Mouse (Mus musculus) heart, embryonic 14.5 days (tissue): ENCODE results near the gene Slc12a1. TPM values are rescaled to one million over a fixed set of nuclear protein-coding genes. Genes with fewer than 3 reads are reported as not detected.

Experiments
- ATAC-seq: fragments of 200-750 bp; cut with Nextera tagmentation; 2 replicates; pipeline ENCODE4 v1.8.0; 2017; ENCODE audit warnings: low read depth, moderate TSS enrichment; ENCODE audit not compliant: insufficient number of reproducible peaks, insufficient read depth, low FRiP score
- H3K27ac ChIP-seq, 2 experiments: fragments of 200-500 bp in 1 of 2; fragments of 300-500 bp in 1 of 2; sonication (generic) in 1 of 2; replicated peaks in 1 of 2; 2 replicates each; pipeline ENCODE4 v1.5.1; 2012 to 2014; ENCODE audit warnings: low read depth in 2 of 2, low read length in 2 of 2, control low read depth in 1 of 2, mild to moderate bottlenecking in 1 of 2, mixed read lengths in 1 of 2; ENCODE audit not compliant: control insufficient read depth in 1 of 2, insufficient read depth in 1 of 2
- H3K27me3 ChIP-seq: fragments of 300-500 bp; sonication (generic); 2 replicates; pipeline ENCODE4 v1.6.1; 2014; ENCODE audit warnings: mild to moderate bottlenecking, low read length, control low read depth; ENCODE audit not compliant: control insufficient read depth, insufficient read depth
- H3K36me3 ChIP-seq: fragments of 300-500 bp; sonication (generic); 2 replicates; pipeline ENCODE4 v1.6.1; 2014; ENCODE audit warnings: mild to moderate bottlenecking, control low read depth, low read length, mixed read lengths; ENCODE audit not compliant: control insufficient read depth, insufficient read depth
- H3K4me1 ChIP-seq, 2 experiments: fragments of 200-500 bp in 1 of 2; fragments of 300-500 bp in 1 of 2; sonication (generic) in 1 of 2; 2 replicates each; pipeline ENCODE4 v1.6.1; 2012 to 2014; ENCODE audit warnings: low read length in 2 of 2, control low read depth in 1 of 2, mixed read lengths in 1 of 2; ENCODE audit not compliant: control insufficient read depth in 2 of 2, insufficient read depth in 2 of 2
- H3K4me2 ChIP-seq: fragments of 300-500 bp; sonication (generic); 2 replicates; pipeline ENCODE4 v1.6.1; 2014; ENCODE audit warnings: mild to moderate bottlenecking, low read length
- H3K4me3 ChIP-seq, 2 experiments: fragments of 200-500 bp in 1 of 2; fragments of 300-500 bp in 1 of 2; sonication (generic) in 1 of 2; 2 replicates each; pipeline ENCODE4 v1.5.1; 2012 to 2014; ENCODE audit warnings: low read length in 2 of 2, mild to moderate bottlenecking in 2 of 2, control low read depth in 1 of 2, low read depth in 1 of 2, moderate library complexity in 1 of 2; ENCODE audit not compliant: control insufficient read depth in 1 of 2, insufficient read depth in 1 of 2
- H3K9ac ChIP-seq: fragments of 300-500 bp; sonication (generic); 2 replicates; pipeline ENCODE4 v1.6.1; 2014; ENCODE audit warnings: mild to moderate bottlenecking, low read length
- H3K9me3 ChIP-seq: fragments of 300-500 bp; sonication (generic); 2 replicates; pipeline ENCODE4 v1.6.1; 2016; ENCODE audit warnings: low read length, control low read depth; ENCODE audit not compliant: control insufficient read depth
- WGBS: fragments of 180-500 bp; shearing (Covaris S2); extraction: QIAGEN DNeasy Blood & Tissue Kit; methylation state at CpG from one replicate; pipeline ENCODE4 v1.1.7; 2014; 5-methylcytosine and 5-hydroxymethylcytosine counted together
- polyA plus RNA-seq: library from polyadenylated mRNA; unstranded; fragments of >200 nt; fragmentation: Nextera tagmentation; extraction: Ambion mirVana; gene quantifications from 2 replicates; pipeline ENCODE4 v1.2.1, GENCODE M21; 2014

Gene Slc12a1
- polyA plus RNA-seq, 1 experiment from 2014 or later = not detected

DNA sequence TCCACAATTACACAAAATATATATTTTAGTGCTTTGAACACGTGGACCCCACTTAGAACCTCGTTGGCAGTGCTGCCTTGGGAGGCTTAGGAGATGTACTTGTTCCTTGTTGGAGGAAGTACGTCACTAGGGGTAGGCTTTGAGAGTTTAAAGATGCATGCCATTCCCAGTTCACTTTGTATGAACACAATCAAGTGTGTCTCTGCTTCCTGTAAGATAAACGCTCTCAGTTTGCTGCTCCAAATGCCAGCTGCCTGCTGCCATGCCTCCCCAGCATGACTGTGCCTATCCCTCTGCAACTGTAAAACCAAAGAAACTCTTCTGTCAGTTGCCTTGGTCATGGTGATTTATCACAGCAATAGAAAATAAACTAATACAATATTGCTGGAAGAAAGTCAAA, 26.5 kb upstream of the Slc12a1 start:
- Histone ChIP-seq H3K9me3 (no peaks in the 10 kb centered on the region), H3K4me1 (peaks cover 3 to 17% of the 10 kb centered on the region in 2 experiments), H3K36me3 (no peaks in the 10 kb centered on the region), H3K4me2 (no peak overlapping the region), H3K4me3 (no peak overlapping the region), H3K27ac (no peak overlapping the region), H3K27me3 (no peaks in the 10 kb centered on the region), H3K9ac (no peak overlapping the region)
- 23% methylated on average over 4 of the region's 4 CpGs for WGBS
- ATAC-seq = no peak

DNA sequence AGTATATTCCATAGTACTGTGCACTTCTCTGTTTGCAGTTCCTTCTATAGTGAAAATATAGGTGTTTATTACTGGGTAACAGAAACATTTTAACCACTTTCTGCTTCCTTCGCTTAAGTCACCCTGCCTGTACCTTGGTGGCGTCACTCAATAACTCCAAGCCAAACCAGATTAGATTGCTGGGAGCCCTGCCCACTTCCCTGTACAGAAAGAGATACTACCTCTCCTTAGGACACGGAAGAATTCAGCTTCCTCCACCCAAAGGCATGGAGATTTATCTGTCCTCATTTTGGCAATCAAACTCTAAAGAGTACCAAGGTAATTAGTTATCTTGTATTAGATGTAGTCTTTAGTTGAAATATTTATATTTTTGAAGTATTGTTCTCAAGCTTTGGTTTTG, 25.5 kb upstream of the Slc12a1 start:
- peaks cover 3 to 8% of the 10 kb centered on the region in 2 experiments; a peak in 3 of 4 replicates for H3K4me1 ChIP-seq
- no peaks in the 10 kb centered on the region for H3K36me3 ChIP-seq
- H3K27ac ChIP-seq = no peak overlapping the region
- no peak for ATAC-seq
- H3K4me3 ChIP-seq = no peak overlapping the region
- WGBS = 37% methylated on average over 3 of the region's 3 CpGs
- H3K4me2 ChIP-seq = no peak overlapping the region
- no peak overlapping the region for H3K9ac ChIP-seq
- no peaks in the 10 kb centered on the region for H3K9me3 ChIP-seq
- no peaks in the 10 kb centered on the region for H3K27me3 ChIP-seq

DNA sequence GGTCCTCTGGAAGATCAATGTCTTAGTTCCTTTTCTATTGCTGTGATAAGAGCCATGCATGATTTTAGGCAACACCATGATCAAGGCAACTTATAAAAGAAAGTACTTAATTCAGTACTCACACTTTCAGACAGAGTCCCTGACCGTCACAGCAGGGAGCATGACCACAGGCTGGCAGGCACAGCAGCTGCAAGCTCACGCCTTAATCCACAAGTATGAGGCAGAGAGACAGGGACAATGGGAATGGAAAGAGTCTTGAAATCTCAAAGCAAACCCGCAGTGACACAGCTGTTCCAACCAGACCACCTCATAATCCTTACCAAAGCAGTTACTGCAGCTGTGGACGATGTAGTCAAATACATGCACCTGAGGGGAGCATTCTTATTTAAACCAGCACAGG, 18.2 kb upstream of the Slc12a1 start:
- H3K27me3 ChIP-seq = 0 out of 2 replicates have a peak, but pooled peaks cover 4% of the 10 kb centered on the region
- ATAC-seq = no peak
- WGBS = 23% methylated on average over 4 of the region's 4 CpGs
- peaks cover 6 to 7% of the 10 kb centered on the region in 2 experiments; a peak in 3 of 4 replicates for H3K4me1 ChIP-seq
- no peaks in the 10 kb centered on the region for H3K9me3 ChIP-seq
- H3K9ac ChIP-seq = no peak overlapping the region
- H3K4me2 ChIP-seq = no peak overlapping the region
- H3K27ac ChIP-seq = no peak overlapping the region
- no peaks in the 10 kb centered on the region for H3K36me3 ChIP-seq
- no peak overlapping the region for H3K4me3 ChIP-seq

DNA sequence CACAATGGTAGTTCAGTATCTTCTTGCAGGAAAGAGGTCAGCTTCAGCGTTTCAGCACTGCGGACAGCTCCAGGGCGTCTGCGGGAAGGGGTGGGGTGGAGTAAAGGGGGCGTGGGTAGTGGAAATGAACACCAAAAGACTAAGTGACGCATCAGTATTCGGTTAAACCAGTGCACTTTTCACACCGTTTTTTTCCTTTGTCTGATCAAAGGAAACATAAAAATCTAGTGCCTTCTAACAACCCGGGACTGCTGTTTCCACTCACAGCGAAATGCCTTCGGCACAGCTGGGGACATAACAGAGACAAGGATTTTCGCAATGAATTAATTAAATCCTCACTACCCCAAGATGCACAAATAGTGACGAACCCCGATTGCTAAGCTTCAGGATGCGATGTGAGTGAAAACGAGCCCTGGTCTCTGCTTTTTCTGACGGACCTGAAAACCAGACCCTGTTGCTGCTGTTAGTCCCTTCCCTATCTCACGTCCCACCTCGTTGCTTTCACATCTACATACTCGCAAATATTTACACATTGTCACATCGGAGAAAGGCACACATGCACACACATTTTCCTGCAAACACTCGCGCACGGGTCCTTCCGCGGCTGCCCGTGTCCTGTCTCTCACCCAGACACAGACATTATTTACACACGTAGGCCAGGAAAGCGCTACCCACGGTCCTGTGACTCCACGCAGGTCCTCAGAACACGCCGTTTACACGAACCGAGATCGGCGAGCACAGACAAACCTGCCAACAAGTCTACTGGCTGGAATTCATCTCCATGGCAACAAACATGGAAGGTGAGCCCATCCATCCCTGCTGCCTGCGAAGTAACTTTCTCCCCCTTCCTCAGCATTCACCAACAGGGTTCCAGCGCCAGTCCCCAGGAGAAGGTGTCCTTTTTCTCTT, 16.1 kb upstream of the Slc12a1 start, which contains the start of gene Ctxn2:
TSS of gene Ctxn2 (plus strand) at position 790 of the 909 bp plus-strand sequence.
- Histone ChIP-seq H3K9me3 (no peaks in the 10 kb centered on the region), H3K9ac (peak within 1 kb of the TSS; percentile 46), H3K36me3 (no peaks in the 10 kb centered on the region), H3K27me3 (0 out of 2 replicates have a peak, but pooled peaks cover 4% of the 10 kb centered on the region), H3K4me3 (peak within 1 kb of the TSS; percentile 35), H3K4me1 (peaks cover 6 to 7% of the 10 kb centered on the region in 2 experiments; a peak in 3 of 4 replicates), H3K4me2 (peak within 1 kb of the TSS; percentile 96), H3K27ac (no peak within 1 kb of the TSS)
- 2% methylated on average over 39 of the region's 39 CpGs for WGBS
- ATAC-seq = no peak

DNA sequence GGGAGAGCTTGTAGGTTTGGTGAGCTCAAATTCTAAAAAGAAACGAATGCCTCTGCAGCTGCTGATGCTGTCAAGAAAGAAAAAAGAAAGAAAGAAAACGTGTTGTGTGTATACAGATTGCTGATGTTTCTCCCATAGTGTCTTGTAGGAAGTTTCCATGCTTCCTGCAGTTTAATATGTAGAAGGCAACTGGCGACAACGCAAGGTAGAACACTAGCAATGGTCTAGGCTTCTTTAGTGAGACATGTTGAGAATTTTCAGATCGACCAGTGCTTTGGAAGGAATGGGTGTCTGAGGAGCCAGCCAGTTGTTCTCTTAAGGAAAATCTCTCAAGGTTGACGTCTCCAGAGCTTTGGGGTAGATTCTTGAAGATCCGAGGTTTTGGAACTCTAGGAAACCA, 15.5 kb upstream of the Slc12a1 start:
- H3K27ac ChIP-seq = no peak overlapping the region
- H3K4me3 ChIP-seq = peak overlapping the region in 1 of 2 experiments; percentile 35; a peak in 1 of 4 replicates
- H3K4me2 ChIP-seq = peak overlapping the region; percentile 96
- peaks cover 6 to 7% of the 10 kb centered on the region in 2 experiments; a peak in 3 of 4 replicates for H3K4me1 ChIP-seq
- H3K9ac ChIP-seq = no peak overlapping the region
- H3K36me3 ChIP-seq = no peaks in the 10 kb centered on the region
- H3K27me3 ChIP-seq = 0 out of 2 replicates have a peak, but pooled peaks cover 4% of the 10 kb centered on the region
- no peak for ATAC-seq
- H3K9me3 ChIP-seq = no peaks in the 10 kb centered on the region
- 21% methylated on average over 7 of the region's 7 CpGs for WGBS

DNA sequence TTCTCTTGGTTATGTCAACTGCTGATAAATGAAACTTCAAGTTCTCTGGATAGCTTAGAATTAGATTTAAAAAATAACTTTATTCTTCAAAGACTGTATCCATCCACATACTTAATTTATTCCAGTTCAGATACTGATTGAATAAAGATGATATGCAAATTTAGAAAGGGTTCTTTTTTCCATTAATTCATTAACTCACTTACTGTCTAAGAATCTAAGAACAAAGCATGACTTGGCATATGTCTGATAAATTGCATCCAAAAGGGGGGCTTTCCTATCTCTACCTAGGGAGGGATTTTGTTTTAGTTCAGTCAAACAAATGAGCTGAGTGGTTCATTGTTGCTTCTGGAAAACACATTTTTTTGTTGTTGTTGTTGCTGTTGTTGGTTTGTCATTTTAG, 10.0 kb upstream of the Slc12a1 start:
- H3K27ac ChIP-seq = no peak overlapping the region
- no peaks in the 10 kb centered on the region for H3K27me3 ChIP-seq
- H3K9ac ChIP-seq = no peak overlapping the region
- H3K4me3 ChIP-seq = no peak overlapping the region
- no peaks in the 10 kb centered on the region for H3K4me1 ChIP-seq
- no peak for ATAC-seq
- no peak overlapping the region for H3K4me2 ChIP-seq
- H3K36me3 ChIP-seq = no peaks in the 10 kb centered on the region
- H3K9me3 ChIP-seq = no peaks in the 10 kb centered on the region

DNA sequence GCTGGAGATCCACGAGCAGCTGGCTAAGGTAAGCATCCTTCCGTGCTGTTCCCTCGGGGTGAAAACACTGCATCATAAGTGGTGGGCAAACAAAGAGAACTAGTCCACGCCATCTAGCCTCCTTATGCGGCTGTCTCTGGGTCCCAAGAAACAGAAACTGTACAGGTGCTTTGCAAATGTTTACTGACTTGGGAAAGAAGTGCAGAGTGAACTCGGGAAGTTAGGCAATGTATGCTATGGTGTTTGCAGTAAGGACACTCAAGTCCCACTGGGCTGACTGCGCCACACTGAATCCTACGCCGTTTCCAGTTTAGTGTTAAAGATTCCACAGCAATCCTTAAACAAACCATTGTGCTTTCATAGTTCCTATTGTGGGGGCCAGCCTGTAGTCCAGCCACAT, 2.0 kb downstream of the Slc12a1 start:
- Histone ChIP-seq H3K4me1 (no peaks in the 10 kb centered on the region), H3K36me3 (no peaks in the 10 kb centered on the region), H3K9ac (no peak overlapping the region), H3K4me2 (no peak overlapping the region), H3K27me3 (no peaks in the 10 kb centered on the region), H3K9me3 (no peaks in the 10 kb centered on the region), H3K4me3 (no peak overlapping the region), H3K27ac (no peak overlapping the region)
- ATAC-seq = no peak
- WGBS = 84% methylated on average over 9 of the region's 9 CpGs
